Mouse (Mus musculus) lung, embryonic 14.5 days (tissue): ENCODE data around the gene Boc. TPM values are rescaled to one million over a fixed set of nuclear protein-coding genes. Genes with fewer than 3 reads are reported as not detected.

ENCODE experiments used
- ATAC-seq: fragments of 200-750 bp; cut with Nextera tagmentation; 2 replicates; pipeline ENCODE4 v1.8.0; 2017; ENCODE audit warnings: mild to moderate bottlenecking, moderate TSS enrichment, moderate library complexity; ENCODE audit not compliant: insufficient read depth
- DNase-seq: peaks from one replicate; pipeline ENCODE4 v3.0.0-alpha.2; 2015
- H3K27ac ChIP-seq: fragments of 300-500 bp; sonication (generic); 2 replicates; pipeline ENCODE4 v1.5.1; 2014; ENCODE audit warnings: low read depth, mild to moderate bottlenecking, moderate library complexity
- H3K27me3 ChIP-seq: fragments of 300-500 bp; sonication (generic); 2 replicates; pipeline ENCODE4 v1.6.1; 2014; ENCODE audit warnings: low read length, control low read depth; ENCODE audit not compliant: insufficient read depth
- H3K36me3 ChIP-seq: fragments of 300-500 bp; sonication (generic); 2 replicates; pipeline ENCODE4 v1.6.1; 2014; ENCODE audit warnings: control low read depth; ENCODE audit not compliant: insufficient read depth
- H3K4me1 ChIP-seq: fragments of 300-500 bp; sonication (generic); 2 replicates; pipeline ENCODE4 v1.6.1; 2014; ENCODE audit warnings: antibody characterized with exemption, control low read depth; ENCODE audit not compliant: insufficient read depth
- H3K4me2 ChIP-seq: fragments of 300-500 bp; sonication (generic); 2 replicates; pipeline ENCODE4 v1.6.1; 2014; ENCODE audit warnings: mild to moderate bottlenecking
- H3K4me3 ChIP-seq: fragments of 300-500 bp; sonication (generic); 2 replicates; pipeline ENCODE4 v1.5.1; 2014; ENCODE audit warnings: low read depth, low read length
- H3K9ac ChIP-seq: fragments of 300-500 bp; sonication (generic); 2 replicates; pipeline ENCODE4 v1.6.1; 2014
- H3K9me3 ChIP-seq: fragments of 300-500 bp; sonication (generic); 2 replicates; pipeline ENCODE4 v1.6.1; 2016; ENCODE audit warnings: low read depth, low read length, control low read depth
- CTCF ChIP-seq: IDR thresholded peaks from 2 replicates; pipeline ENCODE4 v1.5.1; 2016; ENCODE audit warnings: antibody characterized with exemption, low read depth
- WGBS: fragments of 180-500 bp; shearing (Covaris S2); extraction: QIAGEN DNeasy Blood & Tissue Kit; methylation state at CpG from one replicate; pipeline ENCODE4 v1.1.7; 2014; 5-methylcytosine and 5-hydroxymethylcytosine counted together
- polyA plus RNA-seq: library from polyadenylated mRNA; unstranded; fragments of >200 nt; fragmentation: Nextera tagmentation; extraction: Ambion mirVana; gene quantifications from 2 replicates; pipeline ENCODE4 v1.2.1, GENCODE M21; 2014

Boc gene
- polyA plus RNA-seq, 1 experiment from 2014 or later = 38.8 TPM

GRCm38 (mm10) chr16:44505243-44505642 lies 53.5 kb downstream of the Boc start:
- Histone ChIP-seq H3K36me3 (peaks cover 66% of the 10 kb centered on the region), H3K27me3 (no peaks in the 10 kb centered on the region), H3K4me3 (no peak overlapping the region), H3K4me2 (no peak overlapping the region), H3K9ac (no peak overlapping the region), H3K9me3 (no peaks in the 10 kb centered on the region), H3K27ac (no peak overlapping the region), H3K4me1 (peaks cover 22% of the 10 kb centered on the region)
- no peak for TF ChIP-seq CTCF
- no peak for DNase-seq
- ATAC-seq = no peak
- 90% methylated on average over 1 of the region's 1 CpGs for WGBS

- Histone ChIP-seq H3K36me3 (peaks cover 78% of the 10 kb centered on the region), H3K4me1 (peaks cover 9% of the 10 kb centered on the region), H3K4me2 (no peak overlapping the region), H3K27ac (peak overlapping the region; percentile 31; the same call in 1 of the 2 replicates), H3K9ac (no peak overlapping the region), H3K4me3 (no peak overlapping the region), H3K9me3 (no peaks in the 10 kb centered on the region), H3K27me3 (no peaks in the 10 kb centered on the region)
- ATAC-seq = no peak
- 40% methylated on average over 8 of the region's 8 CpGs for WGBS
- peak; percentile 57 for DNase-seq
- TF ChIP-seq CTCF = no peak
Observed at GRCm38 (mm10) chr16:44502895-44503575, 55.7 kb downstream of the Boc start.

- TF ChIP-seq CTCF = no peak
- Histone ChIP-seq H3K27me3 (no peaks in the 10 kb centered on the region), H3K4me3 (no peak overlapping the region), H3K4me2 (no peak overlapping the region), H3K9me3 (no peaks in the 10 kb centered on the region), H3K36me3 (peaks cover 83% of the 10 kb centered on the region), H3K4me1 (peaks cover 4% of the 10 kb centered on the region), H3K27ac (no peak overlapping the region), H3K9ac (no peak overlapping the region)
- 37% methylated on average over 7 of the region's 7 CpGs for WGBS
- DNase-seq (peak; percentile 37), ATAC-seq (no peak)
Observed at GRCm38 (mm10) chr16:44502325-44502724, 56.4 kb downstream of the Boc start.

GRCm38 (mm10) chr16:44501783-44502182 lies 56.9 kb downstream of the Boc start:
- no peak for DNase-seq
- Histone ChIP-seq H3K4me2 (no peak overlapping the region), H3K27ac (no peak overlapping the region), H3K27me3 (no peaks in the 10 kb centered on the region), H3K4me1 (no peaks in the 10 kb centered on the region), H3K4me3 (no peak overlapping the region), H3K9me3 (no peaks in the 10 kb centered on the region), H3K36me3 (peaks cover 89% of the 10 kb centered on the region), H3K9ac (no peak overlapping the region)
- TF ChIP-seq CTCF = no peak
- 88% methylated on average over 10 of the region's 10 CpGs for WGBS
- no peak for ATAC-seq

- 91% methylated on average over 3 of the region's 3 CpGs for WGBS
- ATAC-seq (no peak), DNase-seq (no peak)
- H3K36me3 ChIP-seq = peaks cover 94% of the 10 kb centered on the region
- no peak for TF ChIP-seq CTCF
- H3K27me3 ChIP-seq = no peaks in the 10 kb centered on the region
- no peak overlapping the region for H3K27ac ChIP-seq
- no peak overlapping the region for H3K9ac ChIP-seq
- no peak overlapping the region for H3K4me2 ChIP-seq
- H3K4me3 ChIP-seq = no peak overlapping the region
- no peaks in the 10 kb centered on the region for H3K9me3 ChIP-seq
- 0 out of 2 replicates have a peak, but pooled peaks cover 4% of the 10 kb centered on the region for H3K4me1 ChIP-seq
Observed at GRCm38 (mm10) chr16:44498447-44498846, 60.2 kb downstream of the Boc start.

GRCm38 (mm10) chr16:44496971-44497464 lies 61.7 kb downstream of the Boc start:
- Histone ChIP-seq H3K9me3 (no peaks in the 10 kb centered on the region), H3K4me1 (0 out of 2 replicates have a peak, but pooled peaks cover 4% of the 10 kb centered on the region), H3K9ac (no peak overlapping the region), H3K4me2 (no peak overlapping the region), H3K27ac (no peak overlapping the region), H3K4me3 (no peak overlapping the region), H3K27me3 (no peaks in the 10 kb centered on the region), H3K36me3 (peaks cover 95% of the 10 kb centered on the region)
- ATAC-seq = no peak
- no peak for DNase-seq
- no peak for TF ChIP-seq CTCF
- WGBS = 77% methylated on average over 15 of the region's 15 CpGs

GRCm38 (mm10) chr16:44494441-44495108 lies 64.1 kb downstream of the Boc start:
- Histone ChIP-seq H3K4me2 (no peak overlapping the region), H3K27ac (peak overlapping the region; percentile 44), H3K36me3 (peaks cover 96% of the 10 kb centered on the region), H3K27me3 (no peaks in the 10 kb centered on the region), H3K4me3 (no peak overlapping the region), H3K9me3 (no peaks in the 10 kb centered on the region), H3K9ac (no peak overlapping the region), H3K4me1 (0 out of 2 replicates have a peak, but pooled peaks cover 4% of the 10 kb centered on the region)
- peak; percentile 35; the same call in 1 of the 2 replicates for ATAC-seq
- 31% methylated on average over 8 of the region's 8 CpGs for WGBS
- TF ChIP-seq CTCF = no peak
- DNase-seq = peak; percentile 42
